Mouse (Mus musculus) right cerebral cortex, adult 2 months (tissue): Measurements from ENCODE around the gene Gm20518.

ENCODE experiments used
- DNase-seq, 2 experiments: peaks; one replicate each; pipeline ENCODE4 v3.0.0; 2021 to 2022; ENCODE audit warnings: low spot score in 2 of 2

The Gm20518 gene

DNA sequence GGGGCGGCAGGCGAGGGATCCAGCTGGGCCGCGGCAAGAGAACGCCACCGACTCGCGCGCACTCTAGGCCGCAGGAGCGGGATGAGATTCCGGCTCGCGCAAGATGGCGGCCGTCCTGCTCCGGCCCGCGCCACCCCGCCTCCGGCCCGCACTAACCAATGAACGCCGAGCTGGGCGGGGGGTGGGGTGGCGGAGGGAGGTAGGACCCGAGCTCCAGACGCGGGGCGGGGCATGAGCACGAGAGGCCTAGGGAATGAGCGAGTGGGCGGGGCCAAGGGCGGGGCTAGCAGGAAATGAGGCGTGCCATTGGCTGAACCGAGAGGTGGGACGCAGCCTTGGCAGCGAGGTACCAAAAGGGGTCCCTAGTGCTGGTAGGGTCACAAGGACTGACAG is at the start of gene Gm20518:
Gene Gm20518 (minus strand): TSS at position 105 of the 393 bp plus-strand sequence.
- peak; percentile 98 for DNase-seq

DNA sequence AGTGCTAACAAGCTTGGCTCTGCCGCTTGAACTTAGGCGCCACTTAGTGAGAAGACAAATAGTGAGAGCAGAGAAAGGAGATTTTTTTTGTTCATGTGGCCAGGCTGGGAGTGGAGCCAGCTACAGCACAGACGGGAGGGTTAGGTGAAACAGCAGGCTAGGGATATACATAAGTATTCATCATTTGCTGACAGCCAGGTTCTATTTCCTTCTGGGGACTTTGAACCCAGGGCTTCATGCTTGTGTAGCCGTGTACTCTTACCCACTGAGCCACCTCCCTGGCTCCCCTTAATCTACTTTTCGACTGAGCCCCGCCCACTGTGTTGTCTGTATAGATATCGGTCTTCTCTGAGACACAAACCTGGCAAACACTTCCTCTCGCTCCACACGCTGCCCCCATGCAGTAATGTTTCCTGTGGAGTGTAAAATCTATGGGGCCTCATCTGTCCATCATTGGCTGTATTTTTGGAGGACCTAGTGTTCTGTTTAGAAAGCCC is 47.8 kb upstream of the Gm20518 start:
- DNase-seq, result no peak

DNA sequence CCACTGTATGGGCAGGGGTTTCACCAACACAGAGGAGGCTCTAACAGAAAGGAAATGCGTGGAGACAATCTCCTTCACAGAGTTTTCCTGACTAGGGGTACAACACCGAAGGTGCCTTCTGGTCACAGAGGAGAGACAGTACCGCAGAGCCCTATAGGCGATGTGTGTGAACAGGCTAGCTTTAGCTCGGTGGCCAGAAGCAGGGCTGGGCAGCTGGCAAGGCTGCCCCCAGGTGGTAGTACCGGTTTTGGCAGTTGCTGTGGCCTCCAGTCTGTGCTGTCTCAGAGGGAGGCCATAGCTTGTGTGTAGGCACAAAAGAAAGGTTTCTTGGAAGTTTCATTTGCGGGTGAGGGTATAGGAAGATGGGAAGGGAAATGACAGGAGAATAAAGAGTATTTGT is 47.4 kb upstream of the Gm20518 start:
- peak; percentile 50 to 57 for DNase-seq

DNA sequence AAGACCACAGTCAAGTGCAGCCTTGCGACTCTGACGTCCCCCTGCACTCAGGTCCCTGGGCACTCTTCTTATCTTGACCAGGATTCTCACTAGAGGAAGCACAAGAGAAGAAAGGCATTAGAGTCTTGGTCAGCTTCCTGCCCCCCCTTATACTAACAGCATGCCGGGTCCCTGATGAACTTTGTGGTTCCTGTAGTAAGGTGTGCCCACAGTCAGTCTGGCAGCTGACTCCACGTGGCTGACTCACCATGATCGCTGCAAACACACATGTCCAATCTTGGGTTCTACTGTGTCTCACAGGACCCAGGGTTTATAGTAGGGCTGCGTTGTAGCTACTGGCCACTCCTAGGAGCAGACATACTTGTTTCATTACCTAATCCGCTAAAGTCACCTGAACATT is 46.7 kb upstream of the Gm20518 start:
- DNase-seq, result no peak

DNA sequence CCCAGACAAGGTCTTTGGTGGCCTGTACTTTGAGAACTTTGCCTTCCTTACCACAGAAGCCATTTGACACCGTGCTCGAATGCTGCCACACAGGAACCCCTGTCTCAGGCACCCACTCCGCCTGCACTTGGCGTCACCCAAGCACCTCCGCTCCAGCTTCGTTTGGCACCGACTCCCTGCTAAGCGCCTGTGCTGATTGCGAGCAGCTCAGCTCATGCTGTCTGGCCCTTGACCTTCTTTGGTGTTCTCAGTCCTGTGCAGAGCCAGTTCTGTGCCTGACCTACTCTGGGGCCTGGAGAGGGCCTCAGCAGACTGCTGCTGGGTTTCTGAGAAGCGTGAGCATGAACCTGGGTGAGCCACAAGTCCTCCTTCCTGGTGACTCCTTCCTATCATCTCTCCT is 45.3 kb upstream of the Gm20518 start:
- no peak for DNase-seq

DNA sequence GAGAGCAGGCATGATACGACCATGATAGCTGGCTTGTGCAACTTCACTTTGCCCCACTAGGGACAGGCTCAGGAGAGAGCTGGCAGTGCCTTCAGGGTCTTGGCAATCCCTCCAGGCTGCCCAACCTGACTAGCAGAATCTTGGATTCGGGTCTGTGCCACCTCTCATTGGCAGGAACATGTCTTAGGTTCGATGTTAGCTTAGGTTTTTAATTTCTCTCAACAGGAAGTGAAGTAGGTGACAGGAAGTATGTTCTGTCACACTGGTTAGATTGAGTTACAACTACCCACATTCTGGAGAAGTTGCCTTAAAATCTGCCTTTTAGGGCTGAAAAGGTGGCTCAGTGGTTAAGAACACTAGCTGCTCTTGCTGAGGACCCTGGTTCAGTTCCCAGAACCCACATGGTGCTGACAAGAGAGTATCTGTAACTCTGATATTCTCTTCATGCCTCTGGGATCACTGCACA is 43.0 kb upstream of the Gm20518 start:
- DNase-seq, result no peak

DNA sequence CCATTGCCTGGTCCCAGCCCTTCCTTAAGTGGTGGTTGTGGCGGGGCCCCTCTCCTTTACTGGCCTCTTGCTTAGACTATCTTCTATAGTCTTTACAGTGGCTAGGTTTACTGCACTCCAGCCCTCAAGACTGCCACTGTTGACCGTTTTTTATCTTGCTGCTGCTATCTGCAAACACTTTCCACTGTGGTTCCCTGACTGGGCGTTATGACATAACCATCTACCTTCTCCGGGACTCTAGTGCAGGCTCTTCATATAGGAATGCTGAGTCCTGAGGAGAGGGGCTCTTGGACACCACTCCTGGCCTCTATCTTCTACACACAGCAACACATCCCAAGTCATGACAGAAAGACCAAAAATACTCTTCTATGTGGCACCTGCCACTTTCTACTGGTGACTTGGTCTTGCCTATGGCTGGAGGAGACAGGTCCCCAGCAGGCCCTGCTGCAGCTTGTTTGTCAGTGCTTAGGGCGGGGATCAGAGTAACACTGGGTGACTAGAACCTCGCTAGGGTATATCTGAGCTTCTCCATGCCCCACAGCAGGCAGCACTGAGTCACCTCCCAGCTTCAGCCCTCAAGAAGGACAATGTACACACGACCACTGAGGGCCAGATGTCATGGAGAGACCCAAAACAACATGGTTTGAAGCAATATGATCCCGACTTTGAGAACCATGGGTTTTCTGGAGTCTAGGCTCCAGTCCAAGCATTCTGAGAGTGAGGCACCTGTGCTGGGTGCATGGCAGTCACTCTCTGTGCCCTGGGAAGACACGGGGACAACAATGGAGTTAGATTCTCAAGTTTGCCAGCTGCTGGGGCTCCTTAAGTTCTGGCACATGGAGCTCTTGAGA is 42.3 kb upstream of the Gm20518 start:
- no peak for DNase-seq

DNA sequence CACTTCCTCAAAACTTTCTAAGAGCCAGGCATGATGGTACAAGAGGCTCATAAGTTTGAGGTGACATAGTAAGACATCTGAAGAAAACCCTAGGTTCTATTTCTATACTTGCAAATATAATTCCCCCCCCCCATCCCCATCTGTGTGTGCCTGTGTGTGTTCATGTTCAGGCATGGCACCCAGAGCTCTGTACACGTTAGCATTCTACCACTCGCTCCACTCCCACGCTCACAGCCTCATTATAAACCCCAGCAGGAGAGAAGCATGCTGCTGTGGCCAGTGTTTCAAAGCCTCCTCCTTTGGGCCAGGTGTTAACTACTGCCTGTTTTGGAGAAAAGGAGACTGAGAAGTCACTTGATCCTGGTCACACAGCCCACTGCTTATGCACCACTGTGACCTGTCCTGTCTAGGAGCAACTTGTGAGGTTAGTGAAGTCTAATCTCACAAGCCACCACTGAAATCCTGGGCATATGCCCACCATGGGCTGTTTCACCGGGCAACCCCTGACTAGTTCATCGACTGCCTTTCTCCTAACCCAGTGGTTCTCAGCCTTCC is 40.5 kb upstream of the Gm20518 start:
- no peak for DNase-seq

DNA sequence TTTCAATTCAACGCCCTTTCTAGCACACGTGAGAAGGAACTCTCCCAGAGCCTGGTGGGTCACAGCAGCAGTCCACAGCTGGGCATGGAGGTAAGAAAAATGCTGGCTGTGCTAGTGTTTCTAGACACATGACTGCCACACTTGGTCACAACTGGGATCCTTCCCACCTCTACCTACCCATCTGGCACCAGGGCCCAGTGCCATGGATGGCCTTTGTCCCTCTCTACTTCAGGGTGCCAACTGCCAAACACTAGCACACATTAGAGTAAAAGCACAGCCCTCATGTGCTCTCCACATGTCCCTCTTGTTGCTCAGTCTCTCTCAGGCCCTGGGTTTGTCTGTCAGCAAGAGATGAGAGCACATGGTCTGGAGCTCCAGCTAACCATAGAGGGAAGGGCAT is 38.2 kb upstream of the Gm20518 start:
- DNase-seq, result no peak

DNA sequence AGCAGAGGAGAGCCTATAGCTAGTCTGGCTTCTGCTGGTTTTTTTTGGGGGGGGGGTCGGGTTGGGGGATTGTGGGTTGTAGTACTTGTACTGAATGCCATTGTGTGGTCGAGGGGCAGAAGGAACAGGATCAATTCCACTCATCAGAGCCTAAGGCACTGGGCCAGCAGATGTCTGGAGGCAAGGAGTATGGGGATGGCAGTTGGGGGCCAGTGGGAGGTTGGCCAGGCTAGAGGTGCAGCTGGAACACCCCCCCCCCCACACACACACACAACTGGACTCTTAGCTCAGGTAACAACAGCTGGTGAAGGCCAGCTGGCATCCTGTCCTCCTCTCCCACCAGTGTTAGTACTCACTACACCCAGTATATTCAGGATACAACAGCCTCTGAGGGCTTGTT is 37.7 kb upstream of the Gm20518 start:
- DNase-seq, result no peak

DNA sequence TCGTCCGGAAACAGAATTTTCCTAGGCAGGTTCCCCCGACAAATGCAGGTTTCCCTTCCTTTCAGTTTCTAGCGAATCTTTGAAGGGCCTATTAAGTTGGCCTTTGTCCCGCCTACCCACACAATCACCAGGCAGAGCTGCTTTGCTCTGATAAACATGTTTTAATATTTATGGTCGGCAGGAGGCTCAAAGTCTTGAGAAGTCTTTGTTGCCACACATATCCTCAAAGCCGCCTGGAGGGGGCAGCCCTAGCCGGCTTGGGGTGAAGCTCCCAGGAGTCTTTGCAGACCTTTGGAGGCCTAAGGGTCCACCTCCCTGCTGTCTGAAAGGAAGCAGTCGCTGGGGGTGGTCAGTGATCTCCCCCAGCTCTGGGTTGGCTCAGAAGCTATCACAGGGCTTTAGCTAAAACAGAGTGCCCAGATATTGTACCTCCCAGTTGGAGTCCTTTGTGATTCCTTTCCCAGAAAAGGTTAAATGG is 37.2 kb upstream of the Gm20518 start:
- DNase-seq, result peak; percentile 57 to 58

DNA sequence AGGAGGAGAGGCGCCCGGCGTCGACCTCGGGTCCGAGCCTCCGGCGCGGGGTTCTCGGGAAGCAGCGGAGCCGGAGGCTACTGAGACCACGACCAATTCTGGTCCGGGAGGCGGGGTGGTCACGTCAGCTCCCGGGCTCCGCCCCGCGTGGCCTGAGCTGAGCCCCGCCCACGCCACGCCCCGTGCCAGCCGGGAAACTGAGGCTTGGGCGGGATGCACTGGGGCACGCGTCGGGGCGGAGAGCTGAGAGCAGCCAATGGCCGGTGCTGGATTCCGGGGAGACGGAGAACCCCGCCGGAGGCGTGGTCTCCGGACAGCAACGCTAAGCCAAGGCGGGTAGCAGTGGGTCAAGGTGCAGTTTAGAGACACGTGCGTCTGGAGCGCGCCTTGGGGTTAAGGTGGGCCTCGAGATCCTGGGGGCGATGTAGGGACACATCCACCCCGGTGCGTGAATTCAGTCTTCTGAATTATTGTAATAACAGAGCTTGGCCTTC is 36.7 kb upstream of the Gm20518 start, which contains the start of gene Slc25a1:
Gene Slc25a1 (minus strand): TSS at position 133 of the 494 bp plus-strand sequence.
- DNase-seq, result peak; percentile 75 to 83

DNA sequence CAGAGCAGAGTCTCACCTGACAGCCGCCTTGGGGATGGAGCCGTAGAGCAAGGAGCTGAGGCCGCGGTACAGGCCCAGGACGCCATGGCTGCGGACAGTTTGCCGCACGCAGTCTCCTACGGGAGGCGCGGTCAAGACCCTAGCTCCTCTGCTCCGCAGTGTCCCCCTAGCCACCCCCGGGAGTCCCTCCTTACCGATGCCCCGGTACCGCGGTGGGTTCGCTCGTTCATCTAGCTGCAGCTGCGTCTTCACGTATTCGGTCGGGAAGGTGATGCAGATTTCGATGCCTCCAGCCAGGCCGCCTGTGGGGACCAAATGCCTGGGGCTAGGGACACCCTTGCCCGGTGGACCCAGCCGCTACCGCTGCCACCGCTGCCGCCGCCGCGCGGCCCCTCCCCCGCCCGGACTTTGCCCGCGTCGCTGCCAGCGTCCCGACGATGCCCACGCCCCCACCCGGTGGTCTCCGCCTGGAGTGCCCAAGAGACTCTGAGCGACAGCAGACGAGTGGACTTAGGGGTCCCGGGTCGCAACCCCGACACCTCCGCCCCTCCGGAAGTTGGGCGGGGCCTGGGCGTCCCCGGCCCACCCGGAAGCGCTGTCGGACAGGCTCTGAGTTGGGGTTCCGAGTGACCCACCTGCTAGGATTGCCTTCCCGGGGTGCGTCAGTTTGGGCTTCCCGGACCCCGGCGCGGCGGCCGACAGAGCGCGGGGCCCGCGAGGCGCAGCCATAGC is 36.0 kb upstream of the Gm20518 start:
- DNase-seq, result peak; percentile 31 to 33

DNA sequence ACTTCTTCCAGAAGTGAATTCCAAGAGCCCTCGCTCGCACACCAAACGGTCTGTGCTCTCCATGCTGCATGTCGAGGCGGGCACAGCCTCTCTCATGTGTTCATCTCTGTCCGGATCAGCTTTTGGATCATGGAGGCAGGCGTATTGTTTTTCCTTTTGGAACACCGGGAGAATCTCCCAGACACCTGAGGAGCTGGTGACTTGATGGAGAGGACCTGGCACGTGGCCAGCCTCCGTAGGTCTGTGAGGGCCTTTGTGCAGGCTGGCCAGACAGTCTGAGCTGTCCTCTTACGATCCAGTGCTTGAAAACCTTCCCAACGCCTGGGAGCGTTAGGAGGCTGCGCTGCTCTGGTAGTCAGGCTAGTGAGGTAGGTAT is 30.7 kb upstream of the Gm20518 start:
- no peak for DNase-seq

DNA sequence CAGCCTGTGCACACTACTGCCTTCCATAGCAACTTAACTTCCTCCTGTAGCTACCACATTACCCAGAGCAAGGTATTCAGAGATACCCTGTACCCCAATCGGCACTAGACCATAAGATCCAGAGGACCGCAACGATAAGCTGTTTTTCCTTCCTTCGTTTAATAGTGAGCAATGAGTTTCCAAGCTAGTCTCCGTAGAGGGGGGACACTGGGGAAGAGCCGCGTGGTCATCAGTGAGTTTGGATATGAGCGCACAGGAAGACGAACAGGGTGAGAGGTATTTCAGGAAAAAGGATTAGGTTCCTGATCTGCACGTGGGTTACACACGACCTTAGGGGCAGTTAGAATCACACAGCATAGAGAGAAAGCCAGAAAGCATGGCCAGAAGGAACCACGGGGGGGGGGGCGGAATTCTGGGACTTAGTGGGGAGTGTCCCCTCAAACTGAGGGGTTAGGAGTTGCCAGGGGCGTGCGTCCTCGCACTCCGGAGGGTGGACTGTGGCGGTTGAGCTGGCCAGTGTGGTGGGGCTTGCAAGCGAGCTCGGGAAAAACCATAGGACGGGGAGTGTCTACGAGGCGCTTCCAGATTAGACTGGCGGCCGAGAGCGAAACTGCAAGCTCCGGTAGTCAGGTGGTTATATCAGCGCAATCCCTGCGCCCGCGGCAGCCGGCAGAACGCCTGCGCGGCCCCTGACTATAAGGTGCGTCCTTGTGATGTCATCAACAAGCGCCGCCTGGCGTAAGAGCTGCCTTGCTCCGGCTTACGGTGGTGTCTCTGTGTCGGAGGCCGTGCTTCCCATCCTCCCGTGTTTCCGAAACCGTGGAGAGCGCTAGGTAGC is 30.1 kb upstream of the Gm20518 start:
- DNase-seq, result peak; percentile 97 to 98

DNA sequence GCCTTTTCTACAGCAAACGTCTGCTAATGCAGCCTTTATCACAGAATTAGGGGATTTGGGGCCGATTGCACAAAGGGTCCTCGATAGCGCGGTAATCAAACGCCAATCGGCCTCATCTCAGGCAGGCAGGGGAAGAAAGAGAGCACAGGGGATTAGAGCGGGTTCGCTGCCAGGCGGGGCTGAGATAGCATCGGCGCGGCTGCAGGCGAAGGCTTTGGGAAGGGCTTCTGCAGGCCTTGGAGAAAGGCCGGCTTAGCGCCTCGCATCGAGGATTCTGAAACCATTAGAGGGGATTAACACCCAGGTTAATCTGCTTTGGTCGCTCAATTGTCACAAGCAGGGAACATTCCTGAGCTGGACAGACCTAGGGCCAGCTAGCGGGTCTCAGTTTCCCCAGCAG is 29.1 kb upstream of the Gm20518 start:
- DNase-seq, result no peak

DNA sequence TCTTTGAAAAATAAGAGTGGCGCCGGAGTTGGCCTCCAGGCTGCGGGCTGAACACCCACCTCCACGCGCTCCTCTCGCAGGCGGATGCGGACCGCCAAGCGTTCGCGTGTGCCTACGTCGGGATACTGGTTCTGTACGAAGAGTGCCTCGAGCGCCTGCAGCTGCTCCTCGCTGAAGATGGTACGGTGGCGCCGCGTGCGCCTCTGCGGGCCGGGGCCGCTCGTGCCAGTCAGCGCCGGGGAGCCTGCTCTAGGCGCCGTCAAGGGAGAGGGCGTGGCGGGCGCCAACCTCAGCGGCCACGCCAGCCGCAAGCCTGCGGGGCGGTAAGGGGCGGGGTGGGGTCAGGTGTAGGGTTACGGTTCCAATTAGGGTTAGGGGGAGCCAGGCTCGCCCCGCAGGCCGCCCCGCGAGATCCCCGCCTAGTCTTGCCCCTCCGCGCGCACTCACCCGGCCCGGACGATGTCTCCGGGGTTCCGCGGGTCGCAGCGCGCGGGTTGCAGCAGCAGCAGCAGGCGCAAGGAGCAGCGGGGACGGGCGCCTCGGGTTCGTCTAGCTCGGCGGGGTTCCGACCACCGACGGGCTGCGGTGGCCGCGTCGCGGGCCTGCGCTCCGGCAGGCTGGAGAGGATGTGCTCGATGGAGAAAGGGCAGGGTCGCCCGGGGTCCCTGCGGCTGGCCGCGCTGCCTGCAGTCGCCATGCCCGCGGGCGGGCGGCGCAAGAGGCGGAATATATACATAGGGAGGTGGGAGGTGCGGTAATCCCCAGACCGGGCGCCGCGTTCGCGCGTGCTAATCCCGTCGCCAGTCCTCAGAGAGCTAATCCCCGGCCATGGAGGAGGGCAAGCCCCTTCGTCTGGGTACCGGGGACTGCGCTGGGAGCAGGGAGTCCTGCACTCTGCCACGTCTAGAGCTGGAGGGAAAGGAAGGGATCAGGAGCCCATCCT is 23.1 kb upstream of the Gm20518 start, which contains the start of gene Gsc2:
Gene Gsc2 (minus strand): TSS at position 753 of the 943 bp plus-strand sequence.
- no peak for DNase-seq

DNA sequence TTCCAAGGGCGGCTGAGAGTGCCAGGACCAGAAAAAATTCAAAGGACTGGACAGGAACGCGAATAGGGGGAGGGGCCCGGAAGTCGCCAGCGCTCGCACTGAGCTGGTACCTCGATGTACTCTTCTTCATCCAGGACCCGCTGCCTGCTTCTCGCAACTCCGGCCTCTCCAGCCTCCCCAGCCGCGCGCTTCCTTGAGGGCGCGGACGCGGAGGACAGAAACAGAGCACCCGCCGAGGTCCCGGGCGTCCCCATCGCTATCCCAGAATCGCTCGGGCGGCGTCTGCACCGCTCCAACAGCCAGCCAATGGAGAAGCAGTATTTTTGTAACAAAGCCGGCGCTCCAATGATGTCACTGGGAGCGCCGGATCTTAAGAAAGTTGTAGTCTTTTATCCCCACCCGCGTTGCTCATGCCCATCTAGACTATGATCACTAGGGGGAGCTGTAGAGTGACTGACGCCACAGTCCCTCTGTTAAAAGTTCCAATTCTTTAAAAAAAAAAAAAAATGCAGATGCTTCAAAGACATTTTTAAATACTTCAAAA is 19.7 kb upstream of the Gm20518 start, which contains the start of gene Ess2:
Gene Ess2 (minus strand): TSS at position 297 of the 544 bp plus-strand sequence.
- peak; percentile 94 to 96 for DNase-seq

DNA sequence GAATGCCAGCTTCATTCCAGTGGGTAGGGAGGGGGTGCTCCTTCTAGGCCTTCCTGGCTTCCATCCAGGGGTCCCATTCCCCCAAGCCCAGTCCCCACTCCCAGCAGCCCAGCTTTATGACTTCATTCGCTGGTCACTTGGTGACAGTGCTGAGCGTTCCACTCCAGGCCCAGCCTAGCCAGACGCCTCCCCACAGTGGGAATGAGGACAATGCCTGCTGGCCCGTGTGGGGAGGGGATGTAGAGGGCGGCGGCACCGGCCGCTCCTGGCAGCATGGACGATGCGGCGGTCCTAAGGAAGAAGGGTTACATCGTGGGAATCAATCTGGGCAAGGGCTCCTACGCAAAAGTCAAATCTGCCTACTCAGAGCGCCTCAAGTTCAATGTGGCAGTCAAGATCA is 7.0 kb upstream of the Gm20518 start, which contains the start of the genes Dgcr2 and Tssk2:
Gene Dgcr2 (minus strand): TSS at position 101 of the 400 bp plus-strand sequence.
Gene Tssk2 (plus strand): TSS at position 176 of the 400 bp plus-strand sequence.
- DNase-seq, result no peak
